Mouse (Mus musculus) layer of hippocampus, adult 18-20 months (tissue): ENCODE measurements around the gene Zkscan17. TPM values are rescaled to one million over a fixed set of nuclear protein-coding genes. Genes with fewer than 3 reads are reported as not detected.
"Not testable (repeated sequence)": the region's sequence is repeated elsewhere in the genome, so short reads cannot be mapped to it uniquely, and the experiment has no call there.

Experiments
- DNase-seq, 2 experiments: peaks; one replicate each; pipeline ENCODE4 v3.0.0; 2022; ENCODE audit warnings: low spot score in 2 of 2
- long read RNA-seq: library from polyadenylated mRNA; stranded (forward); transcript quantifications from one replicate; pipeline ENCODE4 v2.0.0, GENCODE M21; 2021
- total RNA-seq, 2 experiments: library from RNA; stranded (reverse); gene quantifications; 2 replicates each; pipeline ENCODE4 v1.2.3; 2021

The Zkscan17 gene
- 1 to 10 TPM; 6.5 to 6.6 TPM for total RNA-seq
- long read RNA-seq, full-length matches to known transcripts, result 3 of 8 reads
- long read RNA-seq, partial matches to known transcripts, result 0 of 8 reads
- long read RNA-seq, other reads (novel, unspliced or antisense), result 5 of 8 reads

DNA sequence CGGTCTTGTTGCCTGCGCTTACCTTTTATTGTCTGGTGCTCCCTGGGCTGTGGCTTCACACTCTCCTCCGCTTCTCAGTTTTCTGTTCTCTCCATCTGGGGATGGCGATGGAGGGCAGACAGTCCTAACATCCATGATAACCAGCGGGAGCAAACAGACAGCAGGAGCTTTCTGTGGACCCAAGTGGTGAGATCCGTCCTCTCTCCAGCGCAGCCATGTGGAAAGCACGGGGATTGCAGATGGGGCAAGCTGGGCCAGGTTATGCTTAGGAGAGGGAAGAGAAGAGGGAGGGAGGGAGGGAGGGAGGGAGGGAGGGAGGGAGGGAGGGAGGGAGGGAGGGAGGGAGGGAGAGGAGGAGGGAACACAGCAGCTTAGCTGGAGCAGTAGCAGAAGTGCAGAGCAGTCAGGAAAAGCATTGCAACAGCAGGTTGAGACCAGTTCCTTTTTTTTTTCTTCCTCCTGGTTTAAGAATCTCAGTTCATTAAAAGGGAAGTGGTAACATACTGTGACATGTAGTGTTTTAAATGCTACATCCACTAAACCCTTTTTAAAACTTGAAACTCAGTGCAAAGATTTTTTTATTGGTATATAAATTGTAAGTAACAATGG lies at the start of gene Zkscan17:
TSS of gene Zkscan17 (minus strand) at position 280 of the 609 bp plus-strand sequence.
- DNase-seq, result no peak

GRCm38 (mm10) chr11:59576135-59576534 lies 49.6 kb upstream of the Zkscan17 start, which contains the start of gene Olfr222:
Gene Olfr222, minus strand, starts transcription at chr11:59576235.
- not testable (repeated sequence) for DNase-seq

- DNase-seq, result no peak
Observed at GRCm38 (mm10) chr11:59575726-59576125, 49.2 kb upstream of the Zkscan17 start.

DNA sequence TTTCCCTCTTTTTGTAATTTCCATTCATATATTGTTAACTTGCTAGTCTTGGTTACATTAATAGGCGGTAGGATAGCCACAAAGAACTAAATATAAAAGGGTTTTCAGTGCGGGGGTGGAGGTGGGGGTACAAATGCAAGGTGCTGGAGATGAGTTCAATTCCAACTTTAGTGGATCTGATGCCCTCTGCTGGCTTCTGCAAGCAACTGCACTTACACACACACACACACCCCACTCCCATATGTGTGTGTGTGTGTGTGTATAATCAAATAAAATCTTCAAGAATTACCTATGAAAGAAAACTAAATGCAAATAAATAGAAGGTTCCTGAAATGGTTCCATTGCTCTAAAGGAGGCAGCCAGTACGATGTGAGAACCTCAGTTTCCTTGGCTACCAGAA lies 42.8 kb upstream of the Zkscan17 start:
- DNase-seq, result no peak

- no peak for DNase-seq
Observed at GRCm38 (mm10) chr11:59562837-59563236, 36.3 kb upstream of the Zkscan17 start.

DNA sequence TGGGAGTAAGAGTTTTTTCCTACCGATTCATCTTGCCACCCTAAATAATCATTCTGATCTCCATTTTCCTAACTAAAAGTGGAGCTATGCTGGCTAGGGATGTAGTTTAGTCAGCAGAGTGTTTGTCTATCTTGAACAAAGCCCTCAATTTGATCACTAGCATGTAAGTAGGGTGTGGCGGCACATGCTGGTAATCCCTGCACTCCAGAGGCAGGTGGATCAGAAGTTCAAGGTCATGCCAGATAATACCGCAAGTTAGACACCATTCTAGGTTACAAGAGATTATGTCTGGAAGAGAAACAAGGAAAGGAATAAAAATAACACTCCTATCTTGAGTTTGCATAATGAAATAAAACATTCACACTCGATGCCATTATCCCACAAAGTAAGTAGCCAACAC lies 35.8 kb upstream of the Zkscan17 start:
- DNase-seq, result no peak

DNA sequence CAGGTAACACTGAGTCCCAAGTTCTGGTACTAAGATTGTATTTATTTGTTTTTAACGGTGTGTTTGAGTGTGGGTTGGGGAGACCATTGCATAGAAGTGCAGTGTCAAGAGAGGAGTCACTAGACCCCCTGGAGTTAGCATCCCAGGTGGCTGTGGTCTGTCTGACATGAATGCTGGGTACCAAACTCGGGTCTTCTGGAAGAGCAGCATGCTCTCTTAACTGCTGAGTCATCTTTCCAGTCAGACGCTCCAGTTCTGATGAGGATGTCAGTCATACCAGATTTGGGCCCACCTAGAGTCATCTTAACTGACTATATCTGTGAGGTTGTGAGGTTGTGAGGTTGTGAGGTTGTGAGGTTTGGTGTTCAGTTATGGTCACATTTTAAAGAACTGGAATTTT lies 34.4 kb upstream of the Zkscan17 start:
- no peak for DNase-seq

DNA sequence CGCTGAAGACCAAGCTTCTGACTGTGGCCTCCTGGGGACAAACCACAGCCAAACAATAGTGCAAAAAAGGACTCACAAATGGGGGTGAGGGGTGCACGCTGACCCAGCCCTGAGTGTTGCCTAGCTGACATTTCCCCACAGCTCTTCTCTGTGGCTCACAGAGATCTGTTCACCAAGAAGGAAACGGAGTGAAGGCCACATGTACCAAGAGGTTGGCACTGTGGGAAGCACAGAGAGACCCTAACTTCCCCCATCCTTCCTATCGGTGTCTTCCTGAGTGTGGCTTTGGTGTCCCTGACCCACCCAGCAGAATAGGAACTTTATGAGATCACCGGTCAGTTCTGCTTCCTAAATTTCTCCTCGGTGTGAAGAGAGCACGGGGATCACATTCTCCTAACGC lies 28.0 kb upstream of the Zkscan17 start:
- DNase-seq, result no peak

DNA sequence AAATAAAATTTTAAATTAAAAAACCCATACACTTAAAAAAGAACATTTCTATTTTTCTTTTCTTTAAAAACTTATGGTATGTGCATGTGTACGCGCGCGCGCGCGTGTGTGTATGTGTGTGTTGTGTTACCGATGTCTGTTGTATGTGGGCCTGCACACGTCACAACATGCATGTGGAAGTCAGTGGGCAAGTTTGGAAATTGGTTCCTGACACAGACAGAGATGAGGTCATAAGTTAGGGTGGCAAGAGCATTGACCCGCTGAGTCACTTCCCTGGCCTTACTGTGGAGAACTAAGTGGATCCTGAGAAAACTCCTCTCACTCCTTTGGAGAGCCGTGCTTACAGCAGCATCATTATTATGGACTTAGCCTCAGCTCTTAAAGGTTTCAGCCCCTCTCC lies 27.6 kb upstream of the Zkscan17 start:
- no peak for DNase-seq

DNA sequence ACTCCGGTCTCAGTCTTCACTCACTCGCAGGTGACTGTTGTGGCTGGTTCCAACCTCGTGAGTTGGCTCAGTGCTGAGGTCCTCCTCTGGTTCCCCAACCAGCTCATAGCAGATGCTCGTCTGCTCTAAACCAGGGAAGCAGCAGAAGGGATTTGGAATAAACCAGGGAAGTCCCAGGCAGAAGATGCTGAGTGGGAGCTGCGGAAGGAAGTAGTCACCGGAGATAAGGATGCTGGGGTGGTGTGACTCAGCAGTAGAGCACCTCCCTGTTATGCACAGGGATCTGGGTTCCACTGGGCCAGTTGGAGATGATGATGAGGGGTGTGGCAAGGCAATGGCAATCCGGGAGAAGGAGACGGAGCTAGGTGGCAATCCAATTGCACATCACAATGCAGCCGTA lies 17.5 kb upstream of the Zkscan17 start:
- no peak for DNase-seq

DNA sequence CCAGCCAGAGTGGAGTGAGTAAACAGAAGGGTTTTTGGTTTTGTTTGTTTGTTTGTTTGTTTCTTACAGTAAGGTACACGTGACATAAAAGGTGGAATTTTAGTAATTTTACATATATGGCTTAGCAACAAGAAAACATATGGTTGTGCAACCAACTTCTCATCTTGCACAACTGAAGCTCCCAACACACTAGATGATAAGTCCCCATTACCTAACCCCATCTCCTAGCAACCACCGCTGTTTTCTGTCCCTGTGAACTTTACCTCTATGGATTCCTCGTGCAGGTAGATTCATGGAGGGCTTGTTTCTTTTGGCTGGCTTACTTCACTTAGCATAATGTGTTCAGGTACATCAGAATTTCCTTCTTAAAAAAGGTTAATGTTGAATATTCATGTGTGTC lies 16.8 kb upstream of the Zkscan17 start:
- DNase-seq, result no peak

DNA sequence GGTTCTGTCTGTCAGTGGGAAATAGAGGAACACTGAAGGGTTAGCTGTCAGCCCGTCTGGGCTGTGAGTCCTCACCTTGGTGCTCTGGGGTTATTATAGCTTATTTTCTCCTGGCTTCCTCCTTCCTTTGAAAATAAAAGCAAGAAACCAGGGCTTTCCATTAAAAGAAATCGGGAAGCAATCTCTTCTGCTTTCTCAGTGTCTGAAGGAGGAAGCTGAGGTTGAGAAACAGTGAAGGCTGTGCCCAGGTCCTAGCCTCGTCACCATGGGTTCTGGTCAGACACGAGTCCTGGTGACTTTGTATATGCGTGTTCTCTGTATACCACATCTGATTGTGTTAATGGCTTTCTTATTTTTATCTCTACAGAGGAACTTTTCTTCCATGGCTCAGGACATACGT lies 15.9 kb upstream of the Zkscan17 start:
- DNase-seq, result no peak

- no peak for DNase-seq
Observed at GRCm38 (mm10) chr11:59541324-59541723, 14.8 kb upstream of the Zkscan17 start, which contains the start of gene Nlrp3. Gene Nlrp3, plus strand, starts transcription at chr11:59541568.

GRCm38 (mm10) chr11:59540123-59540522 lies 13.6 kb upstream of the Zkscan17 start:
- DNase-seq, result no peak

DNA sequence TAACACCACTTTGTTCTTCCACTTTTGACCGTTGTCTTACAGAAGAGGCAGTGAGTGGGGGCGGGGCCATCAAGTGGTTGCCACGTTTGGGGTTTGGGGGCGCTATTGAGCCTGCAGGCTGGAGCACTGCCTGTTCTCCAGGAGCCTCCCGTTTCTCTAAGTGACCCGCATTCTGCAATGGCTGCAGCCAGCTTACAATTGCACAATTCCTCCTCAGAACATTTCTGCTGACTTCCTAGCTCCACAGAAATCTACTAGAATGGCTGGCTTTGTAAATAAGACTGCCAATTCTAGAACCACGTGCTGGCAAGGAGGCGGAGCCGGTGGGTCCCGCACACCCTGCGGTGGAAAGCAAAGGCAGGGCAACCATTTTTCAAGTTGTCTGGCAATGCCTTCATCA lies 11.8 kb upstream of the Zkscan17 start:
- peak; percentile 19 to 44 for DNase-seq

DNA sequence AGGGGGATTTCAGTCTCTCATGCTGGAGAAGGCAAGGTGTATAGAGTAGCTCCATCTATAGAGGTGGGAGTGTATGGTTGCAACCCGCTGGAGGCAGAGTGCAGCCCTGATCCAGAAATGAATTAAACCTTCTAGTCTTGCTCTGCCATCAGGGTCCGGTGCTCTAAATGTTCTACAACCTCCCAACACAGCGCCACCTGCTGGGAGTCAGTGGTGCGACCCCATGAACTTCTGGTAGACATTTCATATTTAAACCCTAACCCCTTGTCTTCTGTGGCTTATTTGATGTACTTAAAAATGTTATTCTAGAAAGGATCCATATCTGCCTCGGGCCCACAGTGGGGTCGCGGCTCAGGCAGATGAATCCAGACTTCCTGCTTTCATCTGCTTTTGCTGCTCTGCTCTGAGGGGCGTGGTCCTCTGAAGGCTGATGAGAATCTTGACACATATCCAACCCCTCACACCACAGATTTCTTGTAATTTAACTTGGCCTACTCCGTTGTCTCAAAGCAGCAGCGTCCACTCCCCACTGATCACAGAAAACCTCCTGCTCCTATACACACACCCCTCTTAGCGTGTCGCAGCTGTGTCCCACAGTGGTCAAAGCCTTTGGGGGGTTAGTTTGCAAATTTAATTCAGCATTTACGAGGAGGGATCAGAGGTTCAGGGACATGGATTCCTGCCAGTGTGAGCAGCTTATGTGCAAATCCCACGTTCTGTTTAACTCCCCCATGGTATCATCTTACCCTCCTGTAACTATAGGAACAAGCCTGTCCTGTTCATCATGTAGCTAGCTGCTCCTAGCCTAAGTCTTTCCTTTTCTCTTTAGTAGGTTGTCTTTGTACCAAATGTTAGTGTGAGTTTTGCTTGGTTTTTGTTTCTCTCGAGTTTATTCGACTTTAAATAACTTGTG lies 10.9 kb upstream of the Zkscan17 start:
- no peak for DNase-seq

DNA sequence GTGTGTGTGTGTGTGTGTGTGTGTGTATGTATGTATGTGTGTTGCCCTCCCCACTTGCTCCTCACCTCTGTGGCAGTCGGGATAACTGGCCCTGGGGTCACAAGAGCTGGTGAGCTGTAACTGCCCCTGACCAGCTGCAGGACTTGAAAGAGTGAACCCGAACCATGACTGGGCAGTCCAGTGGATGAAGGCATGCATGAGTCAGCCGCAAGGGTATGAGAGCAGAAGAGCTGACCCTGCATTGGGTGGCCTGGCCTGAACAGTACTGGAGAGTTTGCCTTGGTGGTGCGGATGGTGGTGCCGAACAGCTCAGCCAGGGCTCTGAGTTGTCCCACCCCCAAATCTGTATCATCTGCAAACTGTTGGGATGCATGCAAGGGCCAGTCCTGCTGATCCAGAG lies 5.0 kb upstream of the Zkscan17 start:
- no peak for DNase-seq

DNA sequence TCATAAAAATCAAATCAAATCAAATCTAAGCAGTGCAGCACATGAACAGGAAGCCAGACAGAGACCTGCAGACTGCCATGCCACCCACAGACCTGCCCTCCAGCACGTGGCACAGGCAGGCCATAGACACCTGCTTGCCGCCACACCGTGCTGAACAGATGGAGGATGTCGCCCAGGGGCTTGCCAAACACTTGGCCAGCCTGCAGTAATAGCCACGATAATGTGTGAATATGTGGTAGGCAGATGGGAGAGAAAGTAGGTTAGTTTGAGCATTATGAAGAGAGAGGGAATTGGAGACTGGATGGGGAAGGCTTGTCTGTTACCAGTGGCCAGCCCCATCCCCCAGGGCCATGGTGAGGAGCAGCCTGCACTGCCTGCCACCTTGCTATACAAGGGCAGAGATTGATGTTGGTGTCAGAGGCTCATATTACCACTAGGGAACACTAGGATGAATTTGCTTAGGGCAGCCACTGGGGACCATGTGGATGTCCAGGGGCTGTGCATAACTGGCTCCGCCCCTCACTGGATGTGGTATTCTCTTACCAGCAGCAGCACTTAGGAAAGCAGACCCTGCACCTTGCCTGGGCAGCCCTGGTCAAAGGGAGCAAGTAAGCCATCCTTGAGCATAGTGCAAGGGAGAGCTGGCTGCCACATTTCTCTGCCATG lies 4.5 kb upstream of the Zkscan17 start:
- DNase-seq, result no peak

DNA sequence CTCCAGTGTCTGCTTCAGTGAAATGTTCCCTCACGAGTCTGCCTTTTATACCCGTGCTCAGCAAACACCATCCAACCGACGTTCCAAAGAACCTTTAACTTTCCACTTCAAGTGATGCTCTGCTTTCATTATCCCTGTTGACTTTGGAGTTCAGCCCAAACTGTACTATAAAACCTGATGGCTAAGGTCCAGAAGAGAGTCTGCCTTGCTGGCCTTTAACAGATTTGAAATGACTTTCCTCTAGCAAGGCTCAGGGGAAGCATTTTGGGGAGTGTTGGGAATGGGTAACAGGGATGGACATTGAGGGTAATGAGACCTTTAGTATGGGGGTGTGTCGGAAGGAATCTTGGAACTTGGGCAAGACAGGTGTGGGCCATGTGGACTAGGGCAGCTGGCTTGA lies 3.7 kb upstream of the Zkscan17 start:
- DNase-seq, result no peak

DNA sequence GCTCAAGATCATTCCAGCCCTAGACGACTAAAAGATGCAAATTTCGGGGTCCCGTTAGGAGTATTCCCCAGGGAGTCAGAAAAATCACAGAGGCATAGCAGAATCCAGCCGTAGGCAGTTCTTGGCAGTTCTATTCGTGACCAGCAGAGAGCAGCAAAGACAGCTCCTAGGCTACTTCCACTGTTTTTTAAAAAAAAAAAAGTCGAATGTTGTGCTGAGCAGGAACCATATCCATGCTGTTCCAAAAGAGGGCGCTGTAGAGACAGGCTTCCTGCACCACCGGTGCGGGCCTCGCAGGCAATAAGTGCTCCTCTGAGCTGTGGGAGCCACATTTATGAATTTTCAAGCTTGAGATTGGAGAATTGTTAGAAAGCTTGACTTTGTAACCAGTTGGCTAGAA lies 1.3 kb downstream of the Zkscan17 start:
- DNase-seq, result peak; percentile 72 to 91

- no peak for DNase-seq
Observed at GRCm38 (mm10) chr11:59524150-59524549, 2.4 kb downstream of the Zkscan17 start.
